Mouse (Mus musculus) bone marrow macrophage, adult 2 months (primary cell): Measurements from ENCODE around the gene Abtb1. TPM values are rescaled to one million over a fixed set of nuclear protein-coding genes. Genes with fewer than 3 reads are reported as not detected.

Experiments
- H3K27ac ChIP-seq: 2 replicates; pipeline ENCODE4 v1.5.1; 2012; ENCODE audit warnings: low read depth, low read length; ENCODE audit not compliant: insufficient read depth
- H3K4me1 ChIP-seq: 2 replicates; pipeline ENCODE4 v1.6.1; 2012; ENCODE audit warnings: low read length; ENCODE audit not compliant: control insufficient read depth, insufficient read depth
- H3K4me3 ChIP-seq: 2 replicates; pipeline ENCODE4 v1.5.1; 2012; ENCODE audit warnings: mild to moderate bottlenecking, low read length, moderate library complexity; ENCODE audit not compliant: insufficient read depth
- CTCF ChIP-seq: IDR thresholded peaks from 2 replicates; pipeline ENCODE4 v1.5.1; 2012; ENCODE audit warnings: low read depth, mild to moderate bottlenecking, low read length, moderate library complexity
- POLR2A ChIP-seq: IDR thresholded peaks from 2 replicates; pipeline ENCODE4 v1.6.1; 2012; ENCODE audit warnings: mild to moderate bottlenecking, low read depth, low read length, borderline replicate concordance
- polyA plus RNA-seq: library from polyadenylated mRNA; stranded (reverse); fragments of >200 nt; gene quantifications from 2 replicates; pipeline ENCODE4 v1.2.4, GENCODE M21; 2012; ENCODE audit not compliant: missing spikeins, insufficient read depth, insufficient read length

Gene Abtb1
- polyA plus RNA-seq, 1 experiment, result 40.7 TPM

DNA sequence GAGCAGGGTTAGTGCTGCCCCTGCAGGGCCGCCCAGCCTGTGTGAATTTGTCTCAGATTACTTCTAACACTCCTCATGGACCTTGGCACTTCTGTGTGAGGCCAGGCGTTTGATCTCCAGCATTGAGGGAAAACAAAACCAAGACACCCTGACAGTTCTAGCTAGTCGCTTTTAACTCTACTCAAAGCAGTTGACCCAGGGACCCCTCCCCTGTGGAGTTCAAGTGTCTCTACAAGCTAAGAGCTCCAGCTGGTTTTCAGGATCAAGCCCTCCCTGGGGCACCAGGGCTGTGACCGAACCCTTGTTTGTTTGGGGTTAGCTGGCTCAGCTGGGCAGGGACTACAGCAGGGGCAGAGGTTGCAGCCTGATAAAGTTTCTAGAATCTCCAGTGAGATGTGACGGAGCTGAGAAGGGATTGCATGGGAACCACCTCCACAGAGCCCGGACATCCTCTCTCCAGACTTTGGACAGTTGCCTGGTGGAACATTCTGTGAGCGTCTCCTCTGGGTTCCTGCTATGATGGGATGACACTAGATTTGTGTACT lies 49.6 kb downstream of the Abtb1 start:
- Histone ChIP-seq H3K4me1 (no peaks in the 10 kb centered on the region), H3K27ac (no peak overlapping the region), H3K4me3 (no peak overlapping the region)
- no peak for TF ChIP-seq POLR2A

GRCm38 (mm10) chr6:88791299-88791698 lies 50.5 kb downstream of the Abtb1 start:
- Histone ChIP-seq H3K4me1 (no peaks in the 10 kb centered on the region), H3K27ac (no peak overlapping the region), H3K4me3 (no peak overlapping the region)
- no peak for TF ChIP-seq POLR2A
- no peak for TF ChIP-seq CTCF

- TF ChIP-seq CTCF, result no peak
- Histone ChIP-seq H3K27ac (no peak overlapping the region), H3K4me3 (no peak overlapping the region), H3K4me1 (peaks cover 11% of the 10 kb centered on the region)
Measured at GRCm38 (mm10) chr6:88788219-88788618, 53.6 kb downstream of the Abtb1 start.

DNA sequence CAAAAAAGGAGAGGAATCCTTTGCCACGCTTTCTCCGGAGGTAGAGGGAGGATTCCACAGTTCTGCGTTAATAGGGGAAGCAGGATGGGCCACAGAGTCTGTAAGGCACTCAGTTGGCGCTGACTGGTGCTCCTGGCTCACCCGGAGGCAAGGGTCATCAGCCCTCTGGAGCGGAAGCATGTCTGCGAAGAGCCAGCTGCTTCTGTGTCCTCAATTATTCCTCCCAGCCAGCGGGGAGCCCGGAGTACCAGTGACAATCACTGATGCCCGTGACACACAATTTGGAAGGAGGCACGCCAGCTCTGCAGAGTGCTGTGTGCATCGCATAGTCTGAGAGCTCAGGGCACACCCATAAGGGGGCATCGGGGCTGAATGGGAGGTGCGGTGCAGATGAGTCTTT lies 54.3 kb downstream of the Abtb1 start:
- TF ChIP-seq POLR2A, result no peak
- TF ChIP-seq CTCF, result no peak
- H3K4me1 ChIP-seq, result peaks cover 11% of the 10 kb centered on the region
- no peak overlapping the region for H3K27ac ChIP-seq
- H3K4me3 ChIP-seq, result no peak overlapping the region

- peaks cover 11% of the 10 kb centered on the region for H3K4me1 ChIP-seq
- H3K27ac ChIP-seq, result no peak overlapping the region
- TF ChIP-seq POLR2A (no peak), CTCF (no peak)
- H3K4me3 ChIP-seq, result no peak overlapping the region
Measured at GRCm38 (mm10) chr6:88786732-88787445, 54.9 kb downstream of the Abtb1 start.

Other genes with a start within 250 kb of the Abtb1 start
- not detected in 2 replicates for gene Kbtbd12, start 204.0 kb downstream of the Abtb1 start, polyA plus RNA-seq
- 0.20 TPM in 1 of 2 replicates, not detected in the other for gene Mgll, start 117.6 kb downstream of the Abtb1 start, polyA plus RNA-seq
- 1.9 TPM in 1 of 2 replicates, not detected in the other for gene Podxl2, start 33.1 kb upstream of the Abtb1 start, polyA plus RNA-seq
- gene Mcm2, start 56.8 kb upstream of the Abtb1 start, polyA plus RNA-seq, result 11.1 and 12.7 TPM in 2 replicates
- gene Tpra1, start 60.3 kb upstream of the Abtb1 start, polyA plus RNA-seq, result 72.9 and 86.3 TPM in 2 replicates